In genomic region chr12:76816720-76817119, GRCm38 (mm10) we compare ENCODE assay signal across 29 mouse cellular contexts. TPM values are rescaled to one million over a fixed set of nuclear protein-coding genes. Genes with fewer than 3 reads are reported as not detected.
DNase-seq lines count a peak whose midpoint lies in the region; ATAC-seq and TF ChIP-seq lines count a peak whose summit lies in the region.
"Had no signal": no experiment of that assay in that cellular context is flagged by ENCODE, and none has a peak within 500 bp of the region (broad histone marks: within the 10 kb centered on the region; RNA-seq: fewer than 3 reads in every experiment).

No protein-coding gene starts in this region.

- no peak overlapping the region for H3K4me3 ChIP-seq in lung, embryonic 14.5 days (ENCODE audit: low read depth, low read length)
- H3K4me3 ChIP-seq: embryonic facial prominence, embryonic 15.5 days; forebrain, embryonic 12.5 days; heart, adult 2 months; heart, embryonic 12.5 days; hindbrain, embryonic 15.5 days; neural tube, embryonic 13.5 days had no signal

- H3K27ac ChIP-seq in lung, embryonic 14.5 days (ENCODE audit: low read depth) = peak overlapping the region; percentile 94; the same call in 1 of the 2 replicates
- H3K27ac ChIP-seq: forebrain, embryonic 12.5 days; heart, adult 2 months; hindbrain, embryonic 15.5 days; liver, embryonic 14.5 days; neural tube, embryonic 13.5 days had no signal

- no peak for ATAC-seq in lung, embryonic 14.5 days (ENCODE audit: insufficient read depth)
- peak; percentile 72 for ATAC-seq in granulocyte monocyte progenitor cell, adult 5-6 weeks (replicated peaks; ENCODE audit: poor library complexity, severe bottlenecking)

- no peaks in the 10 kb centered on the region for H3K27me3 ChIP-seq in lung, embryonic 14.5 days (ENCODE audit: insufficient read depth, low read length)
- H3K27me3 ChIP-seq: embryonic facial prominence, embryonic 15.5 days; hindbrain, embryonic 15.5 days had no signal

- TF ChIP-seq CTCF in lung, embryonic 14.5 days (IDR thresholded peaks at IDR 0.05; ENCODE audit: low read depth) = no peak

- H3K9ac ChIP-seq in lung, embryonic 14.5 days = no peak overlapping the region
- H3K9ac ChIP-seq: embryonic facial prominence, embryonic 15.5 days; forebrain, embryonic 12.5 days; heart, embryonic 12.5 days; hindbrain, embryonic 15.5 days; liver, embryonic 14.5 days; neural tube, embryonic 13.5 days had no signal

- DNase-seq in cerebellum, adult 9-11 months = peak; percentile 47
- DNase-seq in cerebellum, adult 9-10 months = no peak
- DNase-seq in lung, embryonic 14.5 days = no peak
- no peak for DNase-seq in lung, postnatal 4 days
- DNase-seq in brain, adult 2 months (ENCODE audit: low read depth, low spot score) = peak; percentile 56
- DNase-seq in MN1 (ENCODE audit: low spot score) = no peak
- no peak for DNase-seq in adrenal gland, postnatal 36 days
- DNase-seq: adrenal gland, postnatal 14 days; cerebellum, adult 8-10 months; gastrocnemius, postnatal 14 days; heart, adult 2 months; heart, postnatal 4 days; kidney, adult 2 months; kidney, postnatal 36 days; layer of hippocampus, postnatal 36 days; liver; lung, postnatal 36 days; right cerebral cortex, postnatal 4 days had no signal

- WGBS in lung, embryonic 14.5 days = 40% methylated on average over 4 of the region's 4 CpGs

- no peak overlapping the region for H3K4me2 ChIP-seq in lung, embryonic 14.5 days
- H3K4me2 ChIP-seq: embryonic facial prominence, embryonic 15.5 days; forebrain, embryonic 12.5 days; heart, embryonic 12.5 days; hindbrain, embryonic 15.5 days; neural tube, embryonic 13.5 days had no signal

- H3K4me1 ChIP-seq in lung, embryonic 14.5 days (ENCODE audit: insufficient read depth) = peaks cover 25% of the 10 kb centered on the region

- H3K36me3 ChIP-seq in lung, embryonic 14.5 days (ENCODE audit: insufficient read depth) = no peaks in the 10 kb centered on the region
- H3K36me3 ChIP-seq: embryonic facial prominence, embryonic 15.5 days; forebrain, embryonic 12.5 days; heart, embryonic 12.5 days; neural tube, embryonic 13.5 days had no signal

- no peaks in the 10 kb centered on the region for H3K9me3 ChIP-seq in lung, embryonic 14.5 days (ENCODE audit: low read depth, low read length)
- H3K9me3 ChIP-seq: embryonic facial prominence, embryonic 15.5 days; forebrain, embryonic 12.5 days; heart, embryonic 12.5 days; hindbrain, embryonic 15.5 days; neural tube, embryonic 13.5 days had no signal

RNA-seq across cellular contexts. Expression of gene Rab15, which starts 6.0 kb away (rescaled TPM):
- 26.0 and 36.5 TPM in 2 replicates for polyA plus RNA-seq in lung, embryonic 14.5 days (2014; fragmentation: Nextera tagmentation; extraction: Ambion mirVana)
- not detected in 2 replicates for total RNA-seq in granulocyte monocyte progenitor cell, adult 5-6 weeks (2014; fragmentation: Nextera tagmentation)
- total RNA-seq in granulocyte monocyte progenitor cell, adult 5-6 weeks (2017) = not detected in 2 replicates
- 1 to 10 TPM; 1.8 to 4.0 TPM for total RNA-seq in adrenal gland, postnatal 36 days (2021)

RNA-seq across cellular contexts. Expression of gene Gpx2, which starts 21.4 kb away (rescaled TPM):
- polyA plus RNA-seq in lung, embryonic 14.5 days (2014; fragmentation: Nextera tagmentation; extraction: Ambion mirVana) = 25.8 and 30.8 TPM in 2 replicates
- not detected in 2 replicates for total RNA-seq in granulocyte monocyte progenitor cell, adult 5-6 weeks (2014; fragmentation: Nextera tagmentation)
- total RNA-seq in granulocyte monocyte progenitor cell, adult 5-6 weeks (2017) = not detected in 2 replicates
- not detected for total RNA-seq in adrenal gland, postnatal 36 days (2021)
- total RNA-seq: adrenal gland, postnatal 14 days; gastrocnemius, postnatal 14 days; heart, adult 2 months; heart, postnatal 4 days; MEL had no signal
- polyA plus RNA-seq: heart, embryonic 12.5 days; heart, postnatal 0 days; hindbrain, embryonic 15.5 days; spleen, adult 2 months; testis, adult 2 months had no signal

RNA-seq across cellular contexts. Expression of gene Fntb, which starts 51.3 kb away (rescaled TPM):
- polyA plus RNA-seq in lung, embryonic 14.5 days (2014; fragmentation: Nextera tagmentation; extraction: Ambion mirVana) = 43.5 and 48.4 TPM in 2 replicates
- 17.4 and 19.3 TPM in 2 replicates for total RNA-seq in granulocyte monocyte progenitor cell, adult 5-6 weeks (2014; fragmentation: Nextera tagmentation)
- total RNA-seq in granulocyte monocyte progenitor cell, adult 5-6 weeks (2017) = 5.2 and 8.8 TPM in 2 replicates
- total RNA-seq in adrenal gland, postnatal 36 days (2021) = 10 to 100 TPM; 12.5 to 13.2 TPM

RNA-seq across cellular contexts. Expression of gene Churc1, which starts 51.4 kb away (rescaled TPM):
- polyA plus RNA-seq in lung, embryonic 14.5 days (2014; fragmentation: Nextera tagmentation; extraction: Ambion mirVana) = 119 and 137 TPM in 2 replicates
- 73.3 and 90.6 TPM in 2 replicates for total RNA-seq in granulocyte monocyte progenitor cell, adult 5-6 weeks (2014; fragmentation: Nextera tagmentation)
- 40.6 and 62.0 TPM in 2 replicates for total RNA-seq in granulocyte monocyte progenitor cell, adult 5-6 weeks (2017)
- 10 to 100 TPM; 77.8 to 87.4 TPM for total RNA-seq in adrenal gland, postnatal 36 days (2021)

Comparison
In these comparisons a context has a peak if more than half of its experiments do, and no peak if none do; other contexts are left out.
1. DNase-seq: peak in cerebellum, adult 9-11 months (single experiment) and brain, adult 2 months (single experiment); none in cerebellum, adult 9-10 months (single experiment), lung, embryonic 14.5 days (single experiment), lung, postnatal 4 days (0 of 2), MN1 (single experiment) and adrenal gland, postnatal 36 days (0 of 2).